8 mouse cellular contexts compared by ENCODE assay signal in genomic region chr16:33690975-33691747, GRCm38 (mm10). TPM values are rescaled to one million over a fixed set of nuclear protein-coding genes. Genes with fewer than 3 reads are reported as not detected.
DNase-seq lines count a peak whose midpoint lies in the region; ATAC-seq and TF ChIP-seq lines count a peak whose summit lies in the region.
"Had no signal": no experiment of that assay in that cellular context is flagged by ENCODE, and none has a peak within 500 bp of the region (broad histone marks: within the 10 kb centered on the region; RNA-seq: fewer than 3 reads in every experiment).

No protein-coding gene starts in this region.

- no peaks in the 10 kb centered on the region for H3K9me3 ChIP-seq in forebrain, embryonic 14.5 days (replicated peaks; ENCODE audit: control insufficient read depth, low read length)

- peaks cover 44% of the 10 kb centered on the region for H3K4me1 ChIP-seq in thymus, adult 2 months (replicated peaks; ENCODE audit: control insufficient read depth, insufficient read depth, low read length)
- peaks cover 29% of the 10 kb centered on the region for H3K4me1 ChIP-seq in forebrain, embryonic 14.5 days (ENCODE audit: control insufficient read depth, insufficient read depth, low read length)

- no peak overlapping the region for H3K4me2 ChIP-seq in forebrain, embryonic 14.5 days (ENCODE audit: low read length)

- H3K27ac ChIP-seq in thymus, adult 2 months (ENCODE audit: control insufficient read depth, insufficient read depth, low read length): no peak overlapping the region
- peak overlapping the region; percentile 62 for H3K27ac ChIP-seq in forebrain, embryonic 14.5 days (ENCODE audit: low read depth, low read length)

- peak; percentile 35 for DNase-seq in thymus, adult 2 months
- no peak for DNase-seq in thymus, adult 18-20 months
- DNase-seq in forebrain, embryonic 14.5 days (ENCODE audit: low spot score): peak; percentile 56
- no peak for DNase-seq in adrenal gland, postnatal 10 days
- no peak for DNase-seq in cerebellum, adult 11-12 months
- no peak for DNase-seq in adrenal gland, postnatal 25 days
- DNase-seq: adrenal gland, adult 8-10 months had no signal

- no peaks in the 10 kb centered on the region for H3K27me3 ChIP-seq in thymus, adult 2 months (ENCODE audit: control insufficient read depth, insufficient read depth, low read length)
- H3K27me3 ChIP-seq in forebrain, embryonic 14.5 days (replicated peaks; ENCODE audit: control insufficient read depth, insufficient read depth, low read length): no peaks in the 10 kb centered on the region

- no peak for TF ChIP-seq CTCF in thymus, adult 2 months (IDR thresholded peaks at IDR 0.05; ENCODE audit: borderline replicate concordance, control insufficient read depth, extremely low read depth, insufficient read depth, low read length, poor library complexity)

- ATAC-seq in forebrain, embryonic 14.5 days: peak; percentile 25; the same call in 1 of the 2 replicates
- peak; percentile 93 for ATAC-seq in megakaryocyte progenitor cell, adult 5-6 weeks (replicated peaks; ENCODE audit: poor library complexity)

- H3K36me3 ChIP-seq in thymus, adult 2 months (ENCODE audit: control insufficient read depth, insufficient read depth, low read length): no peaks in the 10 kb centered on the region
- 0 out of 2 replicates have a peak, but pooled peaks cover 3% of the 10 kb centered on the region for H3K36me3 ChIP-seq in forebrain, embryonic 14.5 days (ENCODE audit: control insufficient read depth, insufficient read depth, low read length)

- 31% methylated on average over 6 of the region's 6 CpGs for WGBS in thymus, adult 2 months
- WGBS in forebrain, embryonic 14.5 days: 74% methylated on average over 6 of the region's 6 CpGs

- no peak overlapping the region for H3K4me3 ChIP-seq in thymus, adult 2 months (ENCODE audit: control insufficient read depth, insufficient read depth, low read length)
- H3K4me3 ChIP-seq in forebrain, embryonic 14.5 days (ENCODE audit: low read depth, low read length): no peak overlapping the region

- TF ChIP-seq POLR2A in thymus, adult 2 months (IDR thresholded peaks at IDR 0.05; ENCODE audit: control insufficient read depth, extremely low read depth, insufficient read depth, low read length, poor library complexity): no peak

- no peak overlapping the region for H3K9ac ChIP-seq in forebrain, embryonic 14.5 days (ENCODE audit: low read length)

RNA-seq across cellular contexts. Expression of gene Heg1, which starts 7.0 kb away (rescaled TPM):
- 39.1 and 43.7 TPM in 2 replicates for polyA plus RNA-seq in thymus, adult 2 months (2012; rRNA removed)
- polyA plus RNA-seq in forebrain, embryonic 14.5 days (2014; fragmentation: Nextera tagmentation; extraction: Ambion mirVana): 14.3 and 15.0 TPM in 2 replicates
- 23.8 and 43.2 TPM in 2 replicates for total RNA-seq in megakaryocyte progenitor cell, adult 5-6 weeks (2015)
- total RNA-seq in megakaryocyte progenitor cell, adult 5-6 weeks (2017): 26.6 and 36.4 TPM in 2 replicates
- total RNA-seq in adrenal gland, postnatal 10 days (2021): 10 to 100 TPM; 83.8 to 95.3 TPM
- total RNA-seq in adrenal gland, postnatal 25 days (2021): 48.0 and 50.0 TPM in 2 replicates

Comparison
In these comparisons a context has a peak if more than half of its experiments do, and no peak if none do; other contexts are left out.
1. DNase-seq: peak in thymus, adult 2 months (single experiment) and forebrain, embryonic 14.5 days (single experiment); none in thymus, adult 18-20 months (0 of 2), adrenal gland, postnatal 10 days (single experiment), cerebellum, adult 11-12 months (single experiment) and adrenal gland, postnatal 25 days (single experiment).